ENCODE assay signal across 14 mouse cellular contexts in the genomic region with DNA sequence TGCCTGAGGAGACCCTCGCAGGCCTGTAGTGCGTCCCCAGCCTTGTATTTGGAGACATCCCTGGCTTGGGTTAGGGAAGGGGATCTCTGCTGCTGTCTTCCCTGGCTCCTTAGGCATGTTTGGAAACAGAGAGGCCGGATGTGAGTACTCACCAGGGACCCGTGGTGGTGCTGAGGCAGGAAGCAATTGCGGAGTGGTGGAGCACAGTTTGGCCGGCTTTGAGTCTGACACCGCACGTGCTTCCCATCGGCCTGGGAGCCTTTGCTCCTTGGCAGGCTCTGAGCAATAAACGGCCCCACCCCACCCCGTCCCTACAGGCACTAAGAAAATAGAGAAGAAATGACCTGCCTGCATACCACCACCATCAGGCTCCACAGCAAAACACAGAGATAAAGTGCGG. TPM values are rescaled to one million over a fixed set of nuclear protein-coding genes. Genes with fewer than 3 reads are reported as not detected.
DNase-seq lines count a peak whose midpoint lies in the region; ATAC-seq lines count a peak whose summit lies in the region.
"Had no signal": no experiment of that assay in that cellular context is flagged by ENCODE, and none has a peak within 500 bp of the region (broad histone marks: within the 10 kb centered on the region; RNA-seq: fewer than 3 reads in every experiment).

No protein-coding gene starts in this region.

- H3K4me2 ChIP-seq in lung, embryonic 16.5 days (ENCODE audit: low read depth, low read length), result no peak overlapping the region
- no peak overlapping the region for H3K4me2 ChIP-seq in heart, embryonic 16.5 days (ENCODE audit: low read depth, low read length)
- no peak overlapping the region for H3K4me2 ChIP-seq in limb, embryonic 12.5 days
- H3K4me2 ChIP-seq: hindbrain, embryonic 13.5 days had no signal

- no peak for DNase-seq in lung, postnatal 4 days
- DNase-seq in gastrocnemius, adult 18-20 months (ENCODE audit: low spot score), result peak; percentile 69
- no peak for DNase-seq in liver
- DNase-seq in right cerebral cortex, postnatal 10 days (ENCODE audit: low spot score in 2 of 2), result no peak
- no peak for DNase-seq in right cerebral cortex, postnatal 14 days
- DNase-seq: cerebellum, adult 18-20 months; liver, postnatal 0 days had no signal

- H3K36me3 ChIP-seq in lung, embryonic 16.5 days (ENCODE audit: control insufficient read depth, insufficient read depth, low read length), result peaks cover 5% of the 10 kb centered on the region
- peaks cover 10% of the 10 kb centered on the region for H3K36me3 ChIP-seq in heart, embryonic 16.5 days (ENCODE audit: control insufficient read depth, insufficient read depth)
- peaks cover 40% of the 10 kb centered on the region for H3K36me3 ChIP-seq in limb, embryonic 12.5 days
- H3K36me3 ChIP-seq: hindbrain, embryonic 13.5 days had no signal

- H3K9ac ChIP-seq in lung, embryonic 16.5 days (ENCODE audit: low read length), result no peak overlapping the region
- no peak overlapping the region for H3K9ac ChIP-seq in heart, embryonic 16.5 days (ENCODE audit: low read length)
- no peak overlapping the region for H3K9ac ChIP-seq in limb, embryonic 12.5 days (replicated peaks)
- H3K9ac ChIP-seq: hindbrain, embryonic 13.5 days; liver, postnatal 0 days had no signal

- H3K27ac ChIP-seq in lung, embryonic 16.5 days (ENCODE audit: low read length), result no peak overlapping the region
- peak overlapping the region; percentile 65 for H3K27ac ChIP-seq in heart, embryonic 16.5 days (ENCODE audit: low read length)
- peak overlapping the region; percentile 94 for H3K27ac ChIP-seq in limb, embryonic 12.5 days
- H3K27ac ChIP-seq: hindbrain, embryonic 13.5 days had no signal

- peak; percentile 22; the same call in 1 of the 2 replicates for ATAC-seq in lung, embryonic 16.5 days (ENCODE audit: low read depth)
- 0 out of 2 replicates have a peak, but pooled peaks have one; percentile 24 for ATAC-seq in heart, embryonic 16.5 days (replicated peaks; ENCODE audit: extremely low read depth, insufficient read depth, low FRiP score)
- ATAC-seq in limb, embryonic 12.5 days (ENCODE audit: insufficient number of reproducible peaks, insufficient read depth, low FRiP score, low TSS enrichment, low read depth), result no peak
- ATAC-seq: activated CD4-positive, CD25-positive, alpha-beta regulatory T cell, adult 4 months; liver, postnatal 0 days had no signal

- WGBS in lung, embryonic 16.5 days, result 44% methylated on average over 12 of the region's 12 CpGs
- WGBS in heart, embryonic 16.5 days, result 52% methylated on average over 12 of the region's 12 CpGs
- 45% methylated on average over 12 of the region's 12 CpGs for WGBS in limb, embryonic 12.5 days

- no peaks in the 10 kb centered on the region for H3K9me3 ChIP-seq in lung, embryonic 16.5 days (ENCODE audit: control insufficient read depth, low read length)
- H3K9me3 ChIP-seq in heart, embryonic 16.5 days (replicated peaks; ENCODE audit: control insufficient read depth, low read length), result no peaks in the 10 kb centered on the region
- no peaks in the 10 kb centered on the region for H3K9me3 ChIP-seq in limb, embryonic 12.5 days
- H3K9me3 ChIP-seq: hindbrain, embryonic 13.5 days had no signal

- H3K27me3 ChIP-seq in lung, embryonic 16.5 days (ENCODE audit: control insufficient read depth, insufficient read depth, low read depth, low read length), result no peaks in the 10 kb centered on the region
- no peaks in the 10 kb centered on the region for H3K27me3 ChIP-seq in heart, embryonic 16.5 days (ENCODE audit: control insufficient read depth, insufficient read depth, low read length)
- no peaks in the 10 kb centered on the region for H3K27me3 ChIP-seq in limb, embryonic 12.5 days
- H3K27me3 ChIP-seq: hindbrain, embryonic 13.5 days had no signal

- H3K4me1 ChIP-seq in lung, embryonic 16.5 days (replicated peaks; ENCODE audit: control insufficient read depth, insufficient read depth, low read length), result peaks cover 18% of the 10 kb centered on the region
- peaks cover 31% of the 10 kb centered on the region for H3K4me1 ChIP-seq in heart, embryonic 16.5 days (ENCODE audit: control insufficient read depth, insufficient read depth, low read length)
- peaks cover 55% of the 10 kb centered on the region for H3K4me1 ChIP-seq in limb, embryonic 12.5 days (replicated peaks)

- H3K4me3 ChIP-seq in lung, embryonic 16.5 days (ENCODE audit: low read length), result no peak overlapping the region
- H3K4me3 ChIP-seq in heart, embryonic 16.5 days (ENCODE audit: low read length), result no peak overlapping the region
- H3K4me3 ChIP-seq in limb, embryonic 12.5 days (replicated peaks), result no peak overlapping the region
- H3K4me3 ChIP-seq: hindbrain, embryonic 13.5 days; myocyte had no signal

RNA-seq across cellular contexts. Expression of a gene that starts 18.0 kb away (rescaled TPM):
- polyA plus RNA-seq in lung, embryonic 16.5 days (2015; fragmentation: Nextera tagmentation; extraction: Ambion mirVana), result 23.9 and 26.5 TPM in 2 replicates
- total RNA-seq in gastrocnemius, adult 18-20 months (2021), result 1 to 10 TPM; 2.9 to 5.8 TPM
- 29.3 and 38.6 TPM in 2 replicates for polyA plus RNA-seq in heart, embryonic 16.5 days (2015; fragmentation: Nextera tagmentation; extraction: Ambion mirVana)
- polyA plus RNA-seq in limb, embryonic 12.5 days (2016; fragmentation: Nextera tagmentation; extraction: Ambion mirVana), result 13.8 and 17.5 TPM in 2 replicates

RNA-seq across cellular contexts. Expression of a gene that starts 18.3 kb away (rescaled TPM):
- 0.20 and 1.1 TPM in 2 replicates for polyA plus RNA-seq in lung, embryonic 16.5 days (2015; fragmentation: Nextera tagmentation; extraction: Ambion mirVana)
- total RNA-seq in gastrocnemius, adult 18-20 months (2021), result not detected
- polyA plus RNA-seq in heart, embryonic 16.5 days (2015; fragmentation: Nextera tagmentation; extraction: Ambion mirVana), result 0.22 TPM in 2 replicates
- 0.52 and 0.53 TPM in 2 replicates for polyA plus RNA-seq in limb, embryonic 12.5 days (2016; fragmentation: Nextera tagmentation; extraction: Ambion mirVana)
- total RNA-seq: layer of hippocampus, postnatal 25 days had no signal
- polyA plus RNA-seq: activated CD4-positive, CD25-positive, alpha-beta regulatory T cell, adult 4 months; hindbrain, embryonic 13.5 days; liver, postnatal 0 days had no signal

RNA-seq across cellular contexts. Expression of a gene that starts 45.4 kb away (rescaled TPM):
- 11.8 and 12.2 TPM in 2 replicates for polyA plus RNA-seq in lung, embryonic 16.5 days (2015; fragmentation: Nextera tagmentation; extraction: Ambion mirVana)
- total RNA-seq in gastrocnemius, adult 18-20 months (2021), result 1 to 10 TPM; 2.1 to 3.3 TPM
- 7.5 and 8.2 TPM in 2 replicates for polyA plus RNA-seq in heart, embryonic 16.5 days (2015; fragmentation: Nextera tagmentation; extraction: Ambion mirVana)
- polyA plus RNA-seq in limb, embryonic 12.5 days (2016; fragmentation: Nextera tagmentation; extraction: Ambion mirVana), result 12.2 and 14.1 TPM in 2 replicates

RNA-seq across cellular contexts. Expression of a gene that starts 54.5 kb away (rescaled TPM):
- 73.3 and 80.2 TPM in 2 replicates for polyA plus RNA-seq in lung, embryonic 16.5 days (2015; fragmentation: Nextera tagmentation; extraction: Ambion mirVana)
- total RNA-seq in gastrocnemius, adult 18-20 months (2021), result 10 to 100 TPM; 46.7 to 51.6 TPM
- polyA plus RNA-seq in heart, embryonic 16.5 days (2015; fragmentation: Nextera tagmentation; extraction: Ambion mirVana), result 64.6 and 68.7 TPM in 2 replicates
- 77.9 and 80.1 TPM in 2 replicates for polyA plus RNA-seq in limb, embryonic 12.5 days (2016; fragmentation: Nextera tagmentation; extraction: Ambion mirVana)
